Mouse (Mus musculus) spleen, postnatal 0 days (tissue): ENCODE data around the gene Arid1a. TPM values are rescaled to one million over a fixed set of nuclear protein-coding genes. Genes with fewer than 3 reads are reported as not detected.

Source experiments
- polyA plus RNA-seq: library from polyadenylated mRNA; unstranded; fragments of >200 nt; fragmentation: Nextera tagmentation; extraction: Ambion mirVana; gene quantifications from 2 replicates; pipeline ENCODE4 v1.2.1, GENCODE M21; 2015

The Arid1a gene
- polyA plus RNA-seq, result 14.8 and 16.8 TPM in 2 replicates

DNA sequence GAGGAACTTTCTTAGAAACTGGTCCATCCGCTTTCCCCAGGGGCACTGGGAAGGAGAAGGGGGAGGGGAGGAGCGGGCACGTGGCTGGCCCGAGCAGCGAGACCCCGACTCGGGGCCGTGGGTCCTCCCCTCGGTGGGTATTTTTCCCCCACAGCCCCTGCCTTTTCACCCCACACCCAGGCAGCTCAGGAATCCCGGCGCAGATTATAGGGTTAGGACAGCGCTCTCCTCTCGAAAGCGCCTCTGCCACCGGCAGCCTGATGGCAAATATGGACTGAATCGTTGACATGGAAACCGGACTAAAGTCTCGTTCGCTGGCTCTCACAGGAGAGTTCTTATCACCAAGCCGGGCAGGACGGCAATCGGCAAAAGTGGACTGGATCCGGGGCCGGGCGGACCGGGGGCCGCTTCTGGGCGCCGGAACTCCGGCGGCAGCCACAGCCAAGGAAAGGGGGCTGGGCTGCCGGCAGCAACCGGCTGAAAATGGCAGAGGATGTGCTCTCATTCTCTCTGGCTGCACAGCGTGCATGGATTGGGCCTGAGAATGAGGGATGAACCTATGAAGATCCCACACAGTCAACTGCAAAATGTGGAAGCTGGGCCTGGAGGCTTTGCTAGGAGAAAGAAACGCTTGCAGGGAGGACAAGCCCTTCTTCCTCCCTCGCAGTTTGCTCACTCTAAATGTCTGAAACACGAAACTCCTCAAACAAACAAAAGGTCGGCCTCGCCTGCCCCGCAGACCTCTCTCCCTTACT, at the start of gene Arid1a:
Gene Arid1a, minus strand, starts transcription at position 256 of the 755 bp plus-strand sequence.

DNA sequence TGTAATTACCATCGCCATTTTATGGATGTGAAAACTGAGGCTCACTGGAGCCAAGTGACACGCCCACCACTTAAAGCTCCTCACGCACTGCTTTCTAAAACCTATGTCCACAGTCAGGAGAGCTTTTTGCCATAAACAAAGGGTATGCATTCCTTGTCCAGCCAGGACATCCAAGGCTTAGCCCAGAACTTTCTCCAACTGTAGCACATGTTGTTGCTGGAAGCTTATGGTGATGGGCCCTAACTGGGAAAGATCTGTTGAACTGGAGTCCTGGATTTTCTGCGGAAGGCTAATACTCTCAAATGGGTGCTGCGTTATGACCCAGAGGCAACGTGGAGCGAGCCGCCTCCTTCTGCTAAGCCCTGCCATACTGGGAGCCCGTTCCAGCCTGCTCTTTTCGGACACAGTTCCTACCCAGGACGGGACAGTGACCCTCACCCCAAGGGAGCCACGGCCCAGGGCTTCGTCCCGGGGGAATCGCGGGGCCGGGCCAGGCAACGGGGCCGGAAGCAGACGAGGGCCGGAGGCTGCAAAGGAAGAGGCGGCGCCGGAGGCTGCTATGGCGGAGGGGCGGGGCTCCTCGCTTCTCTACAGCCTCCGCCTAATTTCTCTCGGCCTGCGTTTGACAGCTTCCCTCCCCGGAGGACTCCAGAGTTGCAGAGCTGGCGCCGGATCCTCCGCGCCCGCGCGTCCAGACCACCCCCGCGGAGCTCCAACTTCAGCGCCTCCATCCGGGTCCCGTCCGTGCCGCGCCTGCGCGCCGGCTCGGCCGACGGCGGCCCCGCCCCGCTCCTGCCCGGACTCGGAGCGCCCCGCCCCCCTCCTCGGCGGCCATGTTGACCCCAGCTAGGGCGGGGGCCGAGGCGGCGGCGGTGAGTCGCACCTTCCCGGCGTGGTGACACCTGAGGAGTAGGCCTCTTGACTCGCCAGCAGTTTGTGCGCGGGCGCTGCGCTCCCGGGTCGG, 84.4 kb downstream of the Arid1a start, which contains the start of gene Pigv:
Gene Pigv, minus strand, starts transcription at position 767 of the 964 bp plus-strand sequence.

DNA sequence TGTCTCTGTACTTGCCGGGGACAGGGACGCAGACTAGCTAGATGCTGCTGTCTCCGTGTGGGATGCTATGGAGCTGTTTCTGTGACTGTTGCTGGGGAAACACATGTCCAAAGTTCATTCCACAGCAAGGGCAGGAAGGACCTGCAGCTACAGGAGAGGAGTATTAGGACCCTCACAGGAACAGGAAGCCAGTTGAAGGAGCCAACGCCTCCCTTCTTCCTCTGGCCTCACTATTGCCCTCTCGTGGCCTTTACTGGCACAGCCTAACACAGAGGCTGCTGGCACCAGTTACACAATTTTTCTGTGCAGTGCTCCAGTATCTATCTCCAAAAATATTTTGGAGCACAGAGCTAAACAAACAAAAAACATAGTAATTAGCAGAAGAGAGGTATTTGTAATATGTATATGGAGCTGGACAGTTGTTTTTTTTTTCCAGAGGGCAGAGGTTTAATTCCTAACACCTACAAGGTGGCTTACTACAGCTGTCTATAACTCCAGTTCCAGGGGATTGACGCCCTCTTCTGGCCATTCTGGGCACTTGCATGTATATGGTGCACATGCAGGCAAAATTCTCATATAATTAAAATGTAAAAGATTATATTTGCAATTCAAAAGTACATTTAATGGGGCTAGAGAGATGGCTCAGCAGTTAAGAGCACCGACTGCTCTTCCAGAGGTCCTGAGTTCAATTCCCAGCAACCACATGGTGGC, 106.4 kb downstream of the Arid1a start, which contains the start of gene Zdhhc18:
Gene Zdhhc18, minus strand, starts transcription at position 166 of the 711 bp plus-strand sequence.

Other genes with a start within 250 kb of the Arid1a start
- gene Kdf1, start 237.8 kb downstream of the Arid1a start, polyA plus RNA-seq, result 0.17 and 0.23 TPM in 2 replicates
- gene Nudc, start 210.8 kb downstream of the Arid1a start, polyA plus RNA-seq, result 151 and 160 TPM in 2 replicates
- 2.6 and 3.6 TPM in 2 replicates for gene Nr0b2, start 203.4 kb downstream of the Arid1a start, polyA plus RNA-seq
- gene Gpatch3, start 182.0 kb downstream of the Arid1a start, polyA plus RNA-seq, result 5.0 and 5.6 TPM in 2 replicates
- gene Gpn2, start 172.4 kb downstream of the Arid1a start, polyA plus RNA-seq, result 11.5 and 12.3 TPM in 2 replicates
- 1.5 and 1.6 TPM in 2 replicates for gene Sfn, start 154.6 kb downstream of the Arid1a start, polyA plus RNA-seq
- gene Zdhhc18, start 106.6 kb downstream of the Arid1a start, polyA plus RNA-seq, result 4.0 and 4.4 TPM in 2 replicates
- 9.5 and 11.0 TPM in 2 replicates for gene Pigv, start 84.1 kb downstream of the Arid1a start, polyA plus RNA-seq
- gene Rps6ka1, start 131.0 kb upstream of the Arid1a start, polyA plus RNA-seq, result 78.2 and 78.6 TPM in 2 replicates
- gene Hmgn2, start 211.9 kb upstream of the Arid1a start, polyA plus RNA-seq, result 1,054 and 1,194 TPM in 2 replicates
- 17.5 and 18.5 TPM in 2 replicates for gene Dhdds, start 244.1 kb upstream of the Arid1a start, polyA plus RNA-seq